Mouse (Mus musculus) heart, adult 11 months (tissue): ENCODE measurements around the gene Gm609.
A peak's percentile ranks its signal among the peaks of the same experiment; 100 is the strongest.
"Not testable (repeated sequence)": the region's sequence is repeated elsewhere in the genome, so short reads cannot be mapped to it uniquely, and the experiment has no call there.

Experiments
- DNase-seq: peaks from one replicate; pipeline ENCODE4 v3.0.0; 2022

The Gm609 gene

DNA sequence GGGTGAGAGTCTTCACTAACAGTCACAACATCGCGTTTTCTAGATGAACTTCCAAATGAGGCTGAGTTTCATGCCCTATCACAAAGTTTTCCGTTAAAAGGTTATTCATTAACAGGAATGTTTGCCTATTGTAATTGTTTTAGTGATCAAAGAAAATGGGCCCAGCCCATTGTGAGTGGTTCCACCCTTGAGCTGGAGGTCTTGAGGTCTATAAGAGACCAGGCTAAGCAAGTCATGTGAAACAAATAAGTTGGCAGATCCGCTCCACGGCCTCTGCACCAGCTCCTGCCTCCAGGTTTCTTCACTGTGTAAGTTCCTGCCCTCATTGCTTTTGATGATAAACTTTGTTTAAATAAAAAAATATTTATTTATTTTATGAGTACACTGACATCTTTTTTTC lies at the start of gene Gm609:
Gm609 (minus strand) TSS at position 43 of the 400 bp plus-strand sequence.
- DNase-seq = peak; percentile 70

DNA sequence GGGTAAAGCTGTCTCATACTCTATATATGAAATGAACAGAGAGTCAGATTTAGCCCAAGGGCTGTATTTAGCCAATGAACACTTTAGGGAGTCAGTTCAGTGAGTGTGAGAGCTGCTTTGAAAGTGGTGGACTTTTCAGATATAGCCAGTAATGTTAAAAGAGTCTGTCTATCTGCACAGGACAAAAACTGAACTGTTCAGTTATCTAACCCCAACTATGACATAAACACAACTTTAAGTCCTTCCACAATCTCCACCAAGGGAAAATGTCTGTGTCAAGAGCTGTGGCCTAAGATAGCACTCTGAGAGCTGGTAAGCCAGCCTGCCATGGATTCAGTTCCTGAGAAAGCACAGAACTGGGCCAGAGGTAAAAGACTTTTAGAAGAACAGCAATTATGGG lies 49.3 kb upstream of the Gm609 start:
- DNase-seq = no peak

DNA sequence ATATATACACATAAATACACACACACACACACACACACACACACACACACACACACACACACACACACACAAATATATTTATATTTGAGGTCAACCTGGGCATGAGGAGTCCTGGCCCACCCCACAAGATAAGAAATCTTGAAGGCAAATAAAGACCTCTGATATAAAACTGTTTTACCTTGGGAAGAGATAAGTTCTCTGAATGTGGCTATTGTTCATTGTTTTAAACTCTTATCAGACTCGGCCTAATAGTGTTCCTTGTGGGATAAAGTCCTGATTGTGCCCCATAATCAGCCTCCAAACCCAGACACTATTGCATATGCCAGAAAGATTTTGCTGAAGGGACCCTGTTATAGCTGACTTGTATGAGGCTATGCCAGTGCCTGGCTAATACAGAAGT lies 45.6 kb upstream of the Gm609 start:
- DNase-seq = not testable (repeated sequence)

DNA sequence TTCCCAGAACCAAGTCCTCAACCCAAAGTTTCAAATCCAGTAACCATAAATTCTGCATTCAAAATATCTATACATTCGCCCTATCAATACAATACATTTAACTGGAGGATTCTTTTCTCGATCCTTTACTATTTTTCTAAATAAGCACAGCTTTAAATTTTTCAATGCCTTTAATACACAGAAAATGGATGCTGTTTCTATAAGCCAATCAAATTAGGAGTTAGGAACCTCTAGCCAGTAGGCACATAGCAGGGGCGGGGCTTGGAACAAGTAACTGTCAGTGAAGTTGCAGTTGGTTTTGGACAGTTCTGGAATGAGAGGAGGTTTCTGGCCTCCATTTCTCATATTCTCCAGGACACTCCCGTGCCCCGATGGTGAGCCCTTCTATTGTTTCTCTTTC lies 42.2 kb upstream of the Gm609 start, which contains the start of gene Slc9c1:
Slc9c1 (plus strand) TSS at position 301 of the 400 bp plus-strand sequence.
- DNase-seq = no peak

DNA sequence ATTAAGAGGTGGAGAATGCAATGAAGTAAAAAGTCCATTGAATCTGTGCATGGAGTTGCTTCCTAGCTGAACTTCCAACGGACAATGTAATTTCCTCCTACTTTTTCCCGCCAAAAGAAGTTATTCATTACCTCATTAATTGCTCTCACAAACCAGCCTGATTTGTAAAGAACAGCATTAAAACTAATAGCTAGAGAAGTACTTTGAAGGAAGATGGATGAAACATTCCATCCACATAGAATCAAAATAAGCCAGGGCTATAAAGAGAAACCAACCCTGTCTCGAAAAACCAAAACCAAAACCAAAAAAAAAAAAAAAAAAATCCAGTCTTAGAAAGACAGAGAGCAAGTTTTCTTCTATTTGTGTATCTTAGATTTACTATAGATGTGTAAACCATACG lies 39.2 kb upstream of the Gm609 start, which contains the start of gene Gm17783:
Gm17783 (minus strand) TSS at position 101 of the 400 bp plus-strand sequence.
- no peak for DNase-seq

DNA sequence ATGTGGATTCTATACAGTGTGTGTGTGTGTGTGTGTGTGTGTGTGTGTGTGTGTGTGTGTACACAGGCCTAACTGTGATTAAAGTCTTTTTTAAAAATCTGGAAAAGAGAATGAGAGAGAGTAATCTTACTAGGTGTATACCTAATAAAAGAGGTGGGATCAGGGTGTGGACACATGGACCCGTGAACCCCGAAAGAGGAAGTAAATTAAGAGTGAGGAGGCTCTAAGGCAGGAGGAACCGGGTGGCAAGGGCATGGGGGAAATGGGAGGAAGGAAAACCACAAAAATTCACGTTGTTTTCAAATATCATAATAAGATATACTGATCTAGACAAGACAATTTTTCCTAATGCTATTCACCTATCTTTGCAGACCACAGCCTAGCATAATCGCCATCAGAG lies 32.8 kb upstream of the Gm609 start:
- no peak for DNase-seq

DNA sequence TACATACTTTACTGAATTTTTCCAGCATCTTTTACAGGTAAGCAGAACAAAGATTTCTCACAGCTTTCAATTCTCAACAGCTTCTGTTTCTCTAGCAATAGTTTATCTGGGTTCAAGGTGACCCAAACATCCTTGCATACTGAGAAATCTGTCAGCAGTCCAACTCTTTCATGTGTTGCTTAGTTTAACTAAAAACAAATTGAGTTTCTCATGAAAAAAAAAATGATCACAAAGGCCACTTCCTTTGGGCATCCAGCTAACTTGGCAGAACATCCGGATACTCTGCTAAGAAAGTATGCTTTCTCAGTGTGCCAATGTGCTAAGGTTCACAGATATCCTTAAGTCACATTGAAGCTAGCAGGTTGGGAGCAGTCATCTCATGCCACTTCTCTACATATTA lies 2.6 kb upstream of the Gm609 start:
- DNase-seq = no peak

DNA sequence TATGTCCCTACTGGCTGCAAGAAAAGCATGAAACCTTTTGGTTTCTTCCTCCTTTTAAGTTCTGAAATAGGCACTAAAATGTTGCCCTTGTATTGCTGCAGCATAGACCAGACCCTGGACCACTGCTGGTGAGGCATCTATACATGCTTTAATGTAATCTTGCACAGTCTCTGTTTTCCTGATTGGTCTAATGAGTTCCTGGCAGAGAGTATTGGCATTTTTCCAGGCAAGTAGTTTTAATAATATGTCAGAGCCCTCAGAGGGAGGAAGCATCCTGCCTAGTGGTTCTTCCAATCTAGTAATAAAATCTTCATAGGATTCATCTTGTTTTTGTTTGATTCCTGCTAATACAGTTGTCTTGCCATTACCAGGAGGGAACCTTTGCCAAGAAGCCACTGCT lies 15.8 kb downstream of the Gm609 start:
- DNase-seq = no peak

DNA sequence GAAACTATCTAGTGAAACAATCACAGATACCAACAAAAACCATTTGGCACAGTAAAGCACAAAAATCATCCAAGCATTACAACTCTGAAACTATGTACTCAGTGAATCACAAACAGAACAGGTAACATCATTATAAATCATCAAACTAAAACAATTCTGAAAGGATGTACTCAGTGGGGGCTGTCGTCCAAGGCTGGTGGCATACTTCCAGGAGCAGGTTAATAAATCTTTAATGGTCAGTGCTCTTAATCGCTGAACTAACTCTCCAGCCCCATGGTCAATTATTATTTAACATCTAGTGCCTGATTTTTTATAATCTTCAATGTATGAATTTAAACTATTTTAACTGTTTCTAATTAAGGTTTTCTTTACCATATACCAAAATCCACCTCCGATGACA lies 20.9 kb downstream of the Gm609 start:
- DNase-seq = not testable (repeated sequence)

DNA sequence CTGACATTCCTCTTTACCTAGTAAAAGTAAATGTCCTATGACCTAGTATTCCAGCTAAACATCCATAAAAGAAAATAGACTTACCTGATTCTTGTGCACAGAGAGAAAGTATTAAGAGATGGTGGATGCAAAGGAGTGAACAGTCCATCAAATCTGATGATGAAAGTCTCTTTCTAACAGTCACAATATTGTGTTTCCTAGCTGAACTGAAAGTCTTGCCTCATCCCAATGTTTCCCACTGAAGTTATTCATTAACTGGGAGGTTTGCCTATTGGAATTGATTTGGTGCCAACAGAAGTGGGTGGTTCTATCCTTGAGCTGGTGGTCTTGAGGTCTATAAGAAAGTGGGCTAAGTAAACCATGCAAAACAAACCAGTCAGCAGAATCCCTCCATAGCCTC lies 38.0 kb downstream of the Gm609 start:
- no peak for DNase-seq

DNA sequence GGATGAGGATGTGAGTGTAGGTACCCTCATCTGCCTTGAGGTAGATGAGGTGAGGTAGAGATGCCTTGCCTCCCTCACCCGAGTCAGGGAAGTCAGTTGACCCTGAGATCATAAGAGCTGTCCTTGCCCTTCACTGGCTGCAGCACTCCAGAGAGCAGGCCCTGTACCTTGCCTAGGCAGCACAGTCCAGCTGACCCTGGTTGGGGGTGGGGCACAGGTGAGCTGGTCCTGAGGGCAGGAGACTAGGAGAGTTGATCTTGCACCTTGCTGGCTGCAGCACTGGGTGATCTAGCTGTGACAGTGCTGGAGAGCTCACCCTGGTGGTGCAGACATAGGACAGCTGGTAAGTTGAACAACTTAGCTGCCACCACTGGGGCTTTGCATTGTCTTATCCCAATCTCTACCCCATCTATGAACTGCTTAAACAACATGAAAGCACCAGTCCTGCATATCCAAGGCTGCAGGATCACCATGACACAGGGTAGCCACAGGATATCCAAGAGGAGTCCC lies 55.5 kb downstream of the Gm609 start:
- peak; percentile 88 for DNase-seq

DNA sequence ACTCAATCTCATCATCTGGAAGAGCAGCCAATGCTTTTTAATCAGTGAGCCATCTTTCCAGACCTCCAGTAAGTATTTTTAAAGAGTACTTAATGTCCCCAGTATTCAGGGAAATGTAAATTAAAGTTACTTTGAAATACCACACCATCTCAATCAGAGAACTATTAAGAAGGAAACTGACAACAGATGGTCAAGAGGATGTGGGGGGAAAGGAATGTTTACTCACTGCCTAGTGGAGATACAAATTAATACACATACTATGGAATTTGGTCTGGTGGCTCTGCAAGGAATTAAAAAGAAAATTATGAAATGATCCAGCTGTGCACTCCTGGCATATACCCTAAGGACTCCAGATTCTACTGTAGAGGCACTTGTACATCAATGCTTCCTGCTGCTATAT lies 57.2 kb downstream of the Gm609 start:
- no peak for DNase-seq

DNA sequence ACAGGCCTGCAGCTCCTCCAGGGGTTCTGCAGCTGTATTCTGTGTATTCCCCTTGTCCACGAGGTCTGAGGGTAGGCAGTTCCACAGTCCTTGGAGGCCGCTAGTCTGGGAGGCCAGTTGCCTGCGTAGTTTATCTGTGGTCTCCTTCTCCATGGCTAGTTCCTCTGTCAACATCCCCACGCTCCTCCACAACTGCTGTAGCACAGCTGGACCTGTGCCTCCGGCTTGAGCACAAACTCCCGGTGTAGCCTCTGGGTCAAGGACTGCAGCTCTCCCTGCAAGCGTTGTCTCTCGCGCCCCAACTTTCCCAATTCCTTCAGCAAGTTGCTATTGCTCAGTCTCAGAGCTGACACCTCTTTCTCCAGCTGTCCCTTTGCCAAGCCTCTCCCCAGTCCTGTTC lies 65.1 kb downstream of the Gm609 start:
- peak; percentile 96 for DNase-seq

DNA sequence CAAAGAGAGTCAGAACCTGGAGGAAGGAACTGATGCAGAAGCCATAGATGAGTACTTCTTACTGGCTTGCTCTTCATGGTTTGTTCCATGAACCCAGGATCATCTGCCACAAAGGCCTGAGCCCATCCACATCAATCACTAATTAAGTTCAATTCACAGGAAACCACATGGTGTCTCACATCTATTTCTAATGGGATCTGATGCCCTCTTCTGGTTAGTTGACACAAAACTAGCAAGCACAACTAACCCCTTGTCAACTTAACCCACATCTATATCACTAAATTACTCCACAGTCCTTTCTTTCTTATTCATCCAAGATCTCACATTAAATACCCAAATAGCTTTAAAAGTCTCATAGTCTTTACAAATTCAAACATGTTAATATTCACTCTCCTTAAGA lies 79.3 kb downstream of the Gm609 start:
- DNase-seq = peak; percentile 61

DNA sequence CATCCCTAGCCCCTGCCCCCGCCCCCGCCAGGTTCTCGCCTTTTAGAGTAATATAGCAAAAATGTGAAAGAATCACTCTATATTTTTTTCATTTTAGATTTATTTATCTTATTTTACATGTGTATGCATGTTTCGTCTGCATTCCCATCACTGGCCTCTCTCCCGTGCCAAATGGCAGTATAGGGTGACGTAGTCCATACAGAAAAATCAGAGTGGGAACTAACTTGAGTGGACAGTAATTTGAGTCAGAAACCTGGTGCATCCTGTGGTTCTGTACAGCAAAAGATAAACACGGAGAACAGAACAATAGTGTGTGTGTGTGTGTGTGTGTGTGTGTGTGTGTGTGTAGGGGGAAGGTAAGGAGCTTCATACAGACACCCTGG lies 83.7 kb downstream of the Gm609 start:
- not testable (repeated sequence) for DNase-seq

DNA sequence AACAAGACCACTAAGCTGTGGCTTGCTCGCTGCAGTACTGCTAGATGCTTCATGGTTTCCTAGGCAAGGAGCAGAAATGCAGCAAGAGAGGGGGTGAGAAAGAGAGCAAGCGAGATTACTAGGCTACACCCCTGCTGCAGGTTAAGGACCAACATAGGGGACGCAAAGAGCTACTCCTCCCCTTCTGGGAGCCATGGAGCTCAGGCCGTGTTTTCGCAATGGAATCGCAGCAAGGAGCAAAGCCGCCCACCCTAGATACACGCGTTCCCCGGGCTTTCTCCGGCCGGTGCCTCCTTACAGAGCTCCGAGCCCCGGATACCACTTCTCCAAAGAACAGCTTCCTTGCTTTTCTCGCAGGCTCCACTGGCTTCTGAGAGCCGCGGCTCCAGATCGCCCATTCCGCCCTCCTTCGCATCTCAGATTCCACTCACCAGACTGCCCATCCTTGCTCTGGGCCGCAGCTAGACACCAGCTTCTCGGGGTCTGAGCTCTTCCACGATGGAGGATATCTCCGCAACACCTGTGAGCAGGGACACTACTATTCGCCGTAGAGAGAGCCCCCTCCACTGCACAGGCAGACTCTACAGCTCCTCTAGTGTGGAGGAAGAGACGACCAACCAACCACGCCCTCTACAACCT lies 84.2 kb downstream of the Gm609 start, which contains the start of gene Cd200:
Cd200 (minus strand) TSS at position 629 of the 639 bp plus-strand sequence.
- peak; percentile 99 for DNase-seq

DNA sequence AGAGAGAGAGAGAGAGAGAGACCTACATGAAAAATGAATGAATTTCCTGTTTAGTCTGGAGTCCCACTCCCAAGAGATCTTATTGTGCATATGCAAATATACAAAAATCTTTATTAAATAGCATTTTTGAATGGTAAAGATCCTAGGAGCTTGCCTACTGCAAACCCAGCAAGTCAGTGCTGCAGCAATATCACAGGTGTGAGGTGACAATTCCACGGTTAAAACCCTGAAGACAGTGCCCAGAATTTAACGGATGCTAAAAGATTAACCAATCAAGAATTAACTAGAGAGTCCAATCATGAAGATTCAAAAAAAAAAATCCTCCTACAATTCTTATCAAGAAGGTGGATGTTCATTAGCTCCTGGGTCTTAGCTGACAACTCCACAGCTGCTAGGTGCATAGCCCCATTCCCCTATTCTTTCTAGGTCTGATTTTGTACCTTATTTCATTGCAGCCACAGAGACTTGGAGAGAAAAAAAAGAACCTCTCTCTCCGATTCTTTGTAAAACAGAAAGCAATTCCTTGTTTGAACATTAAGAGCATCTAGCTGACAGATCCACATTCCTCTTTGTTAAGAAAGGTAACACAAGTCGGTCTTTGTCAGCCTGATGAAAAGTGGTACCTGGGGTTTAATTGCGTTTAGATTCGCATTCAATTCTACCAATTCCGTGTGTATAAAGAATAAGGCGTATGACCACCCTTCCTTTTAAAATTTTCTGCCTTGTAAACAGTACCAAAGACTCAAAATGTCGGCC lies 84.9 kb downstream of the Gm609 start:
- DNase-seq = peak; percentile 70

DNA sequence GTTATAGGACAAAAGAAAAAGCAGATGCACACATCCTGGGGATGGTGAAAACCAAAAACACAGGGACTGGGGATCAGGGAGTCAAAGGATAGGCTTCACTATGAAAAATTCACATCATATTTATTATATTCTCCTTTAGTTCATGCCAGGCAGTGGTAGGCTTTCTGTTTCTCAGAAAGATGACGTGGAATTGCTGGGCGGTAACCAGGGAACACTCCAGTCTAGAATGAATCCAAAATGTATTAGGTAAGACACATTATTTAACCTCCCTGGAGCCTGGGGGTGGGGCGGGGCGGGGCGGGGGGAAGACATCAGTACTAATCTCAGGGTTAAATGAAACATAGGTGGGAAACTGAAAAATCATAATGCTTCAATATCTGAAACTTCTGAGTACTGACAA lies 85.7 kb downstream of the Gm609 start:
- peak; percentile 91 for DNase-seq

DNA sequence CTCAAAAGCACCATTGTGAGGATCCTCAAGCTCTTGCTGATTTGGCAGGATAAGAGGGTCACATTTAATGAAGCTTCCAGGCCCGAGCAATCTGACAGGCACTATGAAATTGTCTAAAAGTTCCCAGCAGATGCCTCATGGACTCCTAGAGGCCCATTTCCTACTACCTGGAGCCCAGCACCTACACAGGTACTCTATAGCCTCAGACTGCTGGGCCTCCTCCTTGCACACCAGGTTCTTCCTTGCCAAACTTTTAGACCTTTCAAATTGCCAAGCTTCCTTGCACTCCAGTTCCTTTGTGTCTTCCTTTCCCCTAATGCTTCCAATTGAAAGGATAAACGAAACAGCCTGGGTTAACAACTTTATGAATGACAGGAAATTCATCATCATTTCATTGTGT lies 89.8 kb downstream of the Gm609 start:
- peak; percentile 93 for DNase-seq

DNA sequence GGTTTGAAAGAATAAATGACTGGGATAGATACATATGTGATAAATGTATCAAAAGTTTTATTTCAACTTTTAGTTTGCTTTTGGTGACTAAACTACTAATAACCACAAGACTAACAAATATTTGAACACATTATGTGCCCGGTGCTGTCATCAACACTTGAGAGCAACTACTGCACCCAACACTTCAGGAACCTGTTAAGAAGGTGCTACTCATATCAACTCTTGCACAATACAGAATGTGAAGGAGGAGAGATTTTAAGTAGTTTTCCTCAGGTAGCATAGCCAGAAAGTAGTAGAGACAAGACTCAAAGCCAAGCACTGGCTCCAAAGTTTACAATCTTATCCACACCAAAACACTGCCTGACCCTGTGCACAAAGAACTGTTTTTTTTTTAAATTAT lies 90.7 kb downstream of the Gm609 start:
- DNase-seq = no peak

DNA sequence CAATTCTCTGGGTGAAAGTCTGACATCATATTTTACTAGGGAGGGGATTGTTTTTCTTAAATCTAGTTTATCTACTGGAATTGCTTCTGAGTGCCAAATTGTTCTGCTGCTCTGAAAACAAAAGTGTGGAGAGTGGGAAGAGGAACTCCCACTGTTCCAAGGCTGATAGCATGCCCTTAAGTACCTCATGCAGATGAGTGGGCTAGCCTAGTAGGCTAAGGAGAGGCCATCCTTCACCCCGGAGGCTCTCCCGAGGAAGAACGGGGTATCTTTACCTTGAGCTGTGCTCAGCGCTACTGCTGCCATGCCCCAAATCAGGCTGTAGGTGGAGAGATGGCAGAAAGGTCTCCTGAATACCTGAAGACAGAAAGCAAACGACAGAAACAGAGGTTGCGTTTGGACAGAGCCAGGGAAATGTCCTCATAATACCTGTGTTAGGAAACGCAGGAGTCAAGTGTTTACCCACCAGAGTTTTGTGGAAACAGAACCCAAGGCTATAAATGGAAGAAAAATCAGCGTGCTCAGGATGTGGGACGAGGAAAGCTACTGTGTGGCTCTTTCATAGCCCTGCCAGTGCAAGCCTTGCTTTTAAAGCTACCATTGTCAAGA lies 92.7 kb downstream of the Gm609 start:
- DNase-seq = peak; percentile 93

DNA sequence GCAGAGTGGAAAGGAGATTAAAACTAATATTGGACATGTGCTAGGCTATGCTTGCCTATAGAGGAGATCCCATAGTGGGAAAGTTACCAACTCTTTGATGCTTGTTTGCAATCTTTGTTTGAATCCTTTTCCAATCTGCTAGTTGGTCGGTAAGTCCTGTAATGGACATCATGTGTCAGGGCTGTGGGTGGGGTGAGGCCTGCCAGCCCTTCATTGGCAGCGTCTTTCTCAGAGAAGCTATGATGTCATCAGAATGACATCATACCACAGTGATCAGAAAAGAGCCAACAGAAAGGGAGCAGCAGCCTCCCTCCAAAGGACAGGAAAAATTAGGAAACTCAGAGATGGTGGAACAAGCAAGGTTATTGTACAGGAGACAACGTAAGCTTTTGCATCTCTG lies 93.4 kb downstream of the Gm609 start:
- peak; percentile 90 for DNase-seq

DNA sequence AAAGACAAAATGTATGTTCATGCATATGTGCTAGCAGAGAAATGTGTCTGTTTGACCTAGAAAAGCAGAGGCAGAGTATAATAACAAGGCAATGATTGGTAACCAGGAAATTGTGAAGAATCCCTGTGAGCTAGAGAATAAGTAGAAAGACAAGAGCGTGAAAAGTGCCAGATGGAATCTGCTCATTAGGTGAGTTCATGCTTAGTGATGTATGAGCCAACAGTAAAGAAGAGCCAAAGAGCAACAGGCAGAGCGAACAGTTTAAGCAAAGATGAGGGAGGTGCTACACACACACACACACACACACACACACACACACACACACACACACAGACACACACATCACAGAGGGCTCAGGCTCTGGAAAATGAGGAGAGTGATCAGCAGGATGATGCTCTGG lies 95.3 kb downstream of the Gm609 start:
- no peak for DNase-seq

DNA sequence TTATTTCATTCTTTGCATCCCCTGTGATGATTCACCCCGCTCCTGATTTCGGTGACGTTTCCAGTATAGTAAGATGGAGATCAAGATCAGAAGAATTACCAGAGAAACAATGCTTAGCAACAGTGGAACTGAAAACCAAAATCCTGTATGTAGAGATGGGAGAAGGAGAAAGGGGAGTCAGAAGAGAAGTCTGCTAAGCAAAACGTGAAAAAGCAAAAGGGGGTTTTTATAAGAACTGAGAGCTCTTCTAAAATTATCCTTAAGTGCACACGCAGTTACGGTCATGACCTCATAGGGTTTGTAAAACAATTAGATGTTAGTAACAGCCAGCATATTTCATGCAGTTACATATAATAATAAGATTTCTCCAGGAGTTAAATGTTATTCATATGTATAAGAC lies 100.5 kb downstream of the Gm609 start:
- no peak for DNase-seq
